Mouse (Mus musculus): ENCODE data around the gene Irx2. TPM values are rescaled to one million over a fixed set of nuclear protein-coding genes. Genes with fewer than 3 reads are reported as not detected.

Irx2 gene
- polyA plus RNA-seq, 1 experiment from 2014 or later = not detected

GRCm38 (mm10) chr13:72610277-72610676, 18.3 kb upstream of the Irx2 start:
- WGBS (ENCODE audit: insufficient replicate concordance) = 68% methylated on average over 2 of the region's 2 CpGs
- TF ChIP-seq EP300 (IDR thresholded peaks at IDR 0.05; ENCODE audit: low read depth) (no peak), CTCF (IDR thresholded peaks at IDR 0.05; ENCODE audit: low read depth) (no peak)
- no peak overlapping the region for H3K27ac ChIP-seq (ENCODE audit: low read depth)

GRCm38 (mm10) chr13:72623926-72624846, 4.4 kb upstream of the Irx2 start:
- WGBS (ENCODE audit: insufficient replicate concordance) = under 1% methylated on average over 46 of the region's 46 CpGs
- H3K9ac ChIP-seq (replicated peaks) = no peak overlapping the region

More at GRCm38 (mm10) chr13:72610277-72610676, 18.3 kb upstream of the Irx2 start:
- no peak for ATAC-seq
- Histone ChIP-seq H3K4me1 (ENCODE audit: insufficient read depth) (no peaks in the 10 kb centered on the region), H3K4me2 (ENCODE audit: low read depth, low read length) (no peak overlapping the region), H3K4me3 (ENCODE audit: low read depth, low read length) (no peak overlapping the region), H3K9me3 (ENCODE audit: low read length) (no peaks in the 10 kb centered on the region), H3K9ac (replicated peaks) (no peak overlapping the region), H3K36me3 (replicated peaks; ENCODE audit: insufficient read depth, low read length) (no peaks in the 10 kb centered on the region), H3K27me3 (ENCODE audit: insufficient read depth, low read length) (no peaks in the 10 kb centered on the region)
- no peak for DNase-seq

GRCm38 (mm10) chr13:72624847-72625170, 3.8 kb upstream of the Irx2 start:
- TF ChIP-seq CTCF (IDR thresholded peaks at IDR 0.05; ENCODE audit: low read depth) (no peak), EP300 (IDR thresholded peaks at IDR 0.05; ENCODE audit: low read depth) (no peak)
- H3K27me3 ChIP-seq (ENCODE audit: insufficient read depth, low read length) = peaks cover 83% of the 10 kb centered on the region

More at GRCm38 (mm10) chr13:72623926-72624846, 4.4 kb upstream of the Irx2 start:
- Histone ChIP-seq H3K27ac (ENCODE audit: low read depth) (no peak overlapping the region), H3K4me3 (ENCODE audit: low read depth, low read length) (peak overlapping the region; percentile 43), H3K27me3 (ENCODE audit: insufficient read depth, low read length) (peaks cover 79% of the 10 kb centered on the region), H3K4me1 (ENCODE audit: insufficient read depth) (peaks cover 3% of the 10 kb centered on the region; the same call in 1 of the 2 replicates), H3K9me3 (ENCODE audit: low read length) (no peaks in the 10 kb centered on the region), H3K36me3 (replicated peaks; ENCODE audit: insufficient read depth, low read length) (no peaks in the 10 kb centered on the region), H3K4me2 (ENCODE audit: low read depth, low read length) (peak overlapping the region; percentile 73)
- DNase-seq (peak; percentile 21), ATAC-seq (no peak)
- TF ChIP-seq CTCF (IDR thresholded peaks at IDR 0.05; ENCODE audit: low read depth) (no peak), EP300 (IDR thresholded peaks at IDR 0.05; ENCODE audit: low read depth) (no peak)

GRCm38 (mm10) chr13:72625236-72625950, 3.2 kb upstream of the Irx2 start:
- Histone ChIP-seq H3K9me3 (ENCODE audit: low read length) (no peaks in the 10 kb centered on the region), H3K27ac (ENCODE audit: low read depth) (no peak overlapping the region), H3K9ac (replicated peaks) (no peak overlapping the region), H3K27me3 (ENCODE audit: insufficient read depth, low read length) (peaks cover 89% of the 10 kb centered on the region), H3K4me3 (ENCODE audit: low read depth, low read length) (peak overlapping the region; percentile 18; the same call in 1 of the 2 replicates), H3K4me1 (ENCODE audit: insufficient read depth) (peaks cover 3% of the 10 kb centered on the region; the same call in 1 of the 2 replicates), H3K4me2 (ENCODE audit: low read depth, low read length) (peak overlapping the region; percentile 73), H3K36me3 (replicated peaks; ENCODE audit: insufficient read depth, low read length) (no peaks in the 10 kb centered on the region)
- WGBS (ENCODE audit: insufficient replicate concordance) = 7% methylated on average over 28 of the region's 28 CpGs
- ATAC-seq = no peak
- TF ChIP-seq CTCF (IDR thresholded peaks at IDR 0.05; ENCODE audit: low read depth) = peak; percentile 37
- no peak for TF ChIP-seq EP300 (IDR thresholded peaks at IDR 0.05; ENCODE audit: low read depth)
- DNase-seq = peak; percentile 25

More at GRCm38 (mm10) chr13:72624847-72625170, 3.8 kb upstream of the Irx2 start:
- DNase-seq = no peak
- peak overlapping the region; percentile 73 for H3K4me2 ChIP-seq (ENCODE audit: low read depth, low read length)
- H3K4me1 ChIP-seq (ENCODE audit: insufficient read depth) = peaks cover 3% of the 10 kb centered on the region; the same call in 1 of the 2 replicates
- ATAC-seq = no peak
- H3K9me3 ChIP-seq (ENCODE audit: low read length) = no peaks in the 10 kb centered on the region
- peak overlapping the region; percentile 43 for H3K4me3 ChIP-seq (ENCODE audit: low read depth, low read length)
- no peaks in the 10 kb centered on the region for H3K36me3 ChIP-seq (replicated peaks; ENCODE audit: insufficient read depth, low read length)
- H3K27ac ChIP-seq (ENCODE audit: low read depth) = no peak overlapping the region
- 6% methylated on average over 6 of the region's 6 CpGs for WGBS (ENCODE audit: insufficient replicate concordance)
- H3K9ac ChIP-seq (replicated peaks) = no peak overlapping the region

- Histone ChIP-seq H3K27ac (ENCODE audit: low read depth) (no peak overlapping the region), H3K9me3 (ENCODE audit: low read length) (no peaks in the 10 kb centered on the region), H3K36me3 (replicated peaks; ENCODE audit: insufficient read depth, low read length) (no peaks in the 10 kb centered on the region), H3K9ac (replicated peaks) (no peak overlapping the region), H3K4me1 (ENCODE audit: insufficient read depth) (peaks cover 3% of the 10 kb centered on the region; the same call in 1 of the 2 replicates), H3K4me3 (ENCODE audit: low read depth, low read length) (peak overlapping the region; percentile 37; the same call in 1 of the 2 replicates), H3K4me2 (ENCODE audit: low read depth, low read length) (peak overlapping the region; percentile 57), H3K27me3 (ENCODE audit: insufficient read depth, low read length) (peaks cover 98% of the 10 kb centered on the region)
- no peak for TF ChIP-seq CTCF (IDR thresholded peaks at IDR 0.05; ENCODE audit: low read depth)
- no peak for TF ChIP-seq EP300 (IDR thresholded peaks at IDR 0.05; ENCODE audit: low read depth)
- DNase-seq = peak; percentile 18
- no peak for ATAC-seq
- 2% methylated on average over 42 of the region's 42 CpGs for WGBS (ENCODE audit: insufficient replicate concordance)
These were observed 964 bp upstream of the Irx2 start for GRCm38 (mm10) chr13:72627391-72628321.
